Mouse (Mus musculus): ENCODE measurements at regions not wholly inside any gene's neighbourhood (a gene's known extent, or its start where the extent isn't known, plus 50 kb on each side); places are given as distances from the start of the nearest gene placed in this dataset.
"Not testable (repeated sequence)": the region's sequence is repeated elsewhere in the genome, so short reads cannot be mapped to it uniquely, and the experiment has no call there.

- no peak for DNase-seq
- no peak for TF ChIP-seq CTCF (IDR thresholded peaks at IDR 0.05)
- no peak overlapping the region for H3K4me3 ChIP-seq
- intact Hi-C loops (cut with DNase I) = no loop called here
- H3K27ac ChIP-seq = no peak overlapping the region
Observed at GRCm38 (mm10) chr8:5378001-5378400, 272.9 kb upstream of the Slc10a2 start.

GRCm38 (mm10) chr8:5339953-5340352, 234.8 kb upstream of the Slc10a2 start:
- no peak for DNase-seq
- H3K27ac ChIP-seq = no peak overlapping the region
- intact Hi-C loops (cut with DNase I) = no loop called here
- no peak for TF ChIP-seq CTCF (IDR thresholded peaks at IDR 0.05)
- no peak overlapping the region for H3K4me3 ChIP-seq

- Histone ChIP-seq H3K27ac (no peak overlapping the region), H3K4me3 (no peak overlapping the region)
- DNase-seq = no peak
- intact Hi-C loops (cut with DNase I) = no loop called here
- TF ChIP-seq CTCF (IDR thresholded peaks at IDR 0.05) = no peak
Observed at GRCm38 (mm10) chr8:5314594-5314993, 209.4 kb upstream of the Slc10a2 start.

- no peak for DNase-seq
- TF ChIP-seq CTCF (IDR thresholded peaks at IDR 0.05) = no peak
- Histone ChIP-seq H3K4me3 (no peak overlapping the region), H3K27ac (no peak overlapping the region)
- intact Hi-C loops (cut with DNase I) = no loop called here
Observed at GRCm38 (mm10) chr8:5299982-5300381, 194.8 kb upstream of the Slc10a2 start.

- DNase-seq = no peak
- intact Hi-C loops (cut with DNase I) = no loop called here
- peak; percentile 48 for TF ChIP-seq CTCF (IDR thresholded peaks at IDR 0.05)
- H3K4me3 ChIP-seq = no peak overlapping the region
- no peak overlapping the region for H3K27ac ChIP-seq
Observed at GRCm38 (mm10) chr8:5297190-5297589, 192.0 kb upstream of the Slc10a2 start.

GRCm38 (mm10) chr8:5285708-5286161, 180.6 kb upstream of the Slc10a2 start:
- no peak overlapping the region for H3K4me3 ChIP-seq
- no peak for DNase-seq
- TF ChIP-seq CTCF (IDR thresholded peaks at IDR 0.05) = no peak
- intact Hi-C loops (cut with DNase I) = no loop called here
- H3K27ac ChIP-seq = no peak overlapping the region

- intact Hi-C loops (cut with DNase I) = no loop called here
- Histone ChIP-seq H3K4me3 (no peak overlapping the region), H3K27ac (no peak overlapping the region)
- TF ChIP-seq CTCF (IDR thresholded peaks at IDR 0.05) = no peak
- no peak for DNase-seq
Observed at GRCm38 (mm10) chr8:5283799-5284198, 178.6 kb upstream of the Slc10a2 start.

- no peak for DNase-seq
- Histone ChIP-seq H3K4me3 (no peak overlapping the region), H3K27ac (no peak overlapping the region)
- no peak for TF ChIP-seq CTCF (IDR thresholded peaks at IDR 0.05)
- intact Hi-C loops (cut with DNase I) = no loop called here
Observed at GRCm38 (mm10) chr8:5262316-5262715, 157.2 kb upstream of the Slc10a2 start.

GRCm38 (mm10) chr8:5241871-5242270, 136.7 kb upstream of the Slc10a2 start:
- intact Hi-C loops (cut with DNase I); H3K27ac ChIP-seq; H3K4me3 ChIP-seq: not testable (repeated sequence)
- DNase-seq = peak; percentile 33
